Mouse (Mus musculus) stomach, embryonic 14.5 days (tissue): ENCODE data around the gene Tlr2. TPM values are rescaled to one million over a fixed set of nuclear protein-coding genes. Genes with fewer than 3 reads are reported as not detected.

Source experiments
- ATAC-seq: fragments of 200-750 bp; cut with Nextera tagmentation; 2 replicates; pipeline ENCODE4 v1.8.0; 2017; ENCODE audit warnings: low read depth, moderate TSS enrichment; ENCODE audit not compliant: insufficient number of reproducible peaks, insufficient read depth, low FRiP score
- H3K27ac ChIP-seq: fragments of 300-500 bp; sonication (generic); 2 replicates; pipeline ENCODE4 v1.5.1; 2014; ENCODE audit warnings: mild to moderate bottlenecking, low read length, moderate library complexity, mixed read lengths
- H3K27me3 ChIP-seq: fragments of 300-500 bp; sonication (generic); 2 replicates; pipeline ENCODE4 v1.6.1; 2014; ENCODE audit warnings: low read length, control low read depth, mixed read lengths; ENCODE audit not compliant: control insufficient read depth, insufficient read depth
- H3K36me3 ChIP-seq: fragments of 300-500 bp; sonication (generic); 2 replicates; pipeline ENCODE4 v1.6.1; 2014; ENCODE audit warnings: mild to moderate bottlenecking, control low read depth, low read length, moderate library complexity, mixed read lengths; ENCODE audit not compliant: control insufficient read depth, insufficient read depth
- H3K4me1 ChIP-seq: fragments of 300-500 bp; sonication (generic); 2 replicates; pipeline ENCODE4 v1.6.1; 2014; ENCODE audit warnings: low read length, control low read depth, mixed read lengths; ENCODE audit not compliant: control insufficient read depth, insufficient read depth
- H3K4me2 ChIP-seq: fragments of 300-500 bp; sonication (generic); replicated peaks from 2 replicates; pipeline ENCODE4 v1.6.1; 2014; ENCODE audit warnings: low read depth, low read length, control low read depth
- H3K4me3 ChIP-seq: fragments of 300-500 bp; sonication (generic); 2 replicates; pipeline ENCODE4 v1.5.1; 2014; ENCODE audit warnings: low read depth, low read length, control low read depth
- H3K9ac ChIP-seq: fragments of 300-500 bp; sonication (generic); replicated peaks from 2 replicates; pipeline ENCODE4 v1.6.1; 2014; ENCODE audit warnings: low read depth, mild to moderate bottlenecking, control low read depth, low read length, moderate library complexity, mixed read lengths
- H3K9me3 ChIP-seq: fragments of 300-500 bp; sonication (generic); 2 replicates; pipeline ENCODE4 v1.6.1; 2016; ENCODE audit warnings: low read depth, low read length, control low read depth; ENCODE audit not compliant: control insufficient read depth
- WGBS: fragments of 180-500 bp; shearing (Covaris S2); extraction: QIAGEN DNeasy Blood & Tissue Kit; methylation state at CpG from one replicate; pipeline ENCODE4 v1.1.7; 2014; 5-methylcytosine and 5-hydroxymethylcytosine counted together
- polyA plus RNA-seq: library from polyadenylated mRNA; unstranded; fragments of >200 nt; fragmentation: Nextera tagmentation; extraction: Ambion mirVana; gene quantifications from 2 replicates; pipeline ENCODE4 v1.2.1, GENCODE M21; 2014

Gene Tlr2
- polyA plus RNA-seq, 1 experiment from 2014 or later = 2.9 TPM

DNA sequence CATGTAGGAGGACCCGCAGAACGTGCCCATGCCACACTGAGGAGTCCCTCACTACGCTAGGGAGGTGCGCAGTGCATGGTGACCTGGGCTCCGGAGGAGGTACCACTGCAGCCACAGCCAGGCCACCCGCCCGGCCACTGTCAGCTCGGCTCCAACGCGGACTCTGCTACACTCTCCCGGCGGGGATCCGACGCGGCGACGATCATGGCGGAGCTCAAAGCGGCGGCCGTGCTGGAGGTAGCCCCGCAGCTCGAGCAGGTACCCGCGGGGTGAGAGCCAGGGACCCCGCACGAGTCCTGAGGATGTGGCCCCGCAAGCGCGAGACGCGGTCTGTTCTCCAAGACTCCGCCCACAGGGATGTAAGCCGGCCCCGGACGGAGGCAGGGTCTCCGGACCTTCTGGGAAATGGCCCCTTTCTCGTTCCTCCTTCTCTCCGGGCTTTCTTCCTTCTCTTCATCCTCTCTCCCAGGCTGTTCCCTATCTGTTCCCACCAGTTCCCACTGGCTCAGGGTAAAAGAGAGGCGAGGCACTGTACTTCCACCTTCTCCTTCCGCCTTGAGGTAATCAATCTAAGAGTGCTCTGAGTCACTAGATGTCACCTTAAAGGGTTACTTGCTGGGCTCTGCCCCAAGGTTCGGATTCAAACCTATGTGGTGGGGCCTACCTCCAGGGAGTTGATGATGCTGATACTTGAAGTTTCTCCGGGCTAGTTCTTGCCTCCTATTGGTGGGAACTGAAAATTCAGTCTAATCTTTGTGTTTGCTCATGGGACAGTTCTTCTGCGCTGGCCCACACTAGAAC lies 51.7 kb downstream of the Tlr2 start:
- peak overlapping the region; percentile 53 for H3K9ac ChIP-seq
- H3K27ac ChIP-seq = no peak overlapping the region
- H3K4me1 ChIP-seq = peaks cover 9% of the 10 kb centered on the region; the same call in 1 of the 2 replicates
- peak overlapping the region; percentile 74 for H3K4me2 ChIP-seq
- peak overlapping the region; percentile 64 for H3K4me3 ChIP-seq
- WGBS = 2% methylated on average over 44 of the region's 44 CpGs
- H3K36me3 ChIP-seq = no peaks in the 10 kb centered on the region
- H3K9me3 ChIP-seq = no peaks in the 10 kb centered on the region
- peak; percentile 76; the same call in 1 of the 2 replicates for ATAC-seq
- no peaks in the 10 kb centered on the region for H3K27me3 ChIP-seq

DNA sequence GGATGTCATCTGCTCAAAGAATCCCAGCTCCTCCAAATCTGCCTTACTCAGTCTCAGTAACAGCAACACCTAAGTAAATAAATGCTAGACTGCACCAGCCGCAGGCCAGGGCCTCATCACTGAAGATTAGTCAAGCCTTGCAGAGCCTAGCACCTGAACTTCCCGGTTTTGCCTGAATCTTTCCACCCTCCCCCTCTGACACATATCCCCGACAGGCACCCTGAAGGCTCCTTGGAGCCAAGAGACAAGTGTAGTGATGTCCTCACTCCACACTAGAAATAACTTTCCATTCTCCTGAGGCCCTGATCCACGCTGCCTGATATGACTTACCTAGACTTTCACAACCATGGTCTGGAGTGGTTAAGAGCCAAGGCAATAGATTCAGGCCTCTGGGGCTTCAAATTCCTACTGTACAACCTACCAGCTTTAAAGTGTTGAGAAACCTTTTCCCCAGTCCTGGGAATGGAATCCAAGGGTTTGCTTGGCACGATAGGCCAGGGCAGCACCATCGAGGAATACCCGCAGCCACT lies 53.7 kb downstream of the Tlr2 start:
- peaks cover 22% of the 10 kb centered on the region; the same call in 1 of the 2 replicates for H3K4me1 ChIP-seq
- H3K27me3 ChIP-seq = no peaks in the 10 kb centered on the region
- H3K4me2 ChIP-seq = no peak overlapping the region
- no peak overlapping the region for H3K27ac ChIP-seq
- no peaks in the 10 kb centered on the region for H3K9me3 ChIP-seq
- 82% methylated on average over 7 of the region's 7 CpGs for WGBS
- no peak overlapping the region for H3K4me3 ChIP-seq
- no peak for ATAC-seq
- H3K36me3 ChIP-seq = no peaks in the 10 kb centered on the region
- no peak overlapping the region for H3K9ac ChIP-seq

GRCm38 (mm10) chr3:83787086-83787485 lies 54.5 kb downstream of the Tlr2 start:
- Histone ChIP-seq H3K4me3 (no peak overlapping the region), H3K4me2 (no peak overlapping the region), H3K4me1 (peaks cover 22% of the 10 kb centered on the region; the same call in 1 of the 2 replicates), H3K9ac (no peak overlapping the region), H3K36me3 (no peaks in the 10 kb centered on the region), H3K27ac (no peak overlapping the region), H3K27me3 (no peaks in the 10 kb centered on the region), H3K9me3 (no peaks in the 10 kb centered on the region)
- WGBS = 91% methylated on average over 2 of the region's 2 CpGs
- no peak for ATAC-seq

Other genes with a start within 250 kb of the Tlr2 start
- gene Sfrp2, start 75.4 kb downstream of the Tlr2 start, polyA plus RNA-seq = 171 and 172 TPM in 2 replicates
- 65.2 and 74.6 TPM in 2 replicates for gene Tmem131l, start 198.4 kb upstream of the Tlr2 start, polyA plus RNA-seq